Mouse (Mus musculus) cortical plate, adult 2 months (tissue): ENCODE data around the gene Usp21.

Source experiments
- CTCF ChIP-seq: fragments of 200-500 bp; IDR thresholded peaks from 2 replicates; pipeline ENCODE4 v1.5.1; 2011; ENCODE audit warnings: mild to moderate bottlenecking, control low read depth, low read length; ENCODE audit not compliant: insufficient read depth; ENCODE audit errors: extremely low read depth
- POLR2A ChIP-seq: fragments of 200-500 bp; IDR thresholded peaks from 2 replicates; pipeline ENCODE4 v1.6.1; 2011; ENCODE audit warnings: mild to moderate bottlenecking, low read length, control low read depth; ENCODE audit not compliant: insufficient read depth; ENCODE audit errors: extremely low read depth

DNA sequence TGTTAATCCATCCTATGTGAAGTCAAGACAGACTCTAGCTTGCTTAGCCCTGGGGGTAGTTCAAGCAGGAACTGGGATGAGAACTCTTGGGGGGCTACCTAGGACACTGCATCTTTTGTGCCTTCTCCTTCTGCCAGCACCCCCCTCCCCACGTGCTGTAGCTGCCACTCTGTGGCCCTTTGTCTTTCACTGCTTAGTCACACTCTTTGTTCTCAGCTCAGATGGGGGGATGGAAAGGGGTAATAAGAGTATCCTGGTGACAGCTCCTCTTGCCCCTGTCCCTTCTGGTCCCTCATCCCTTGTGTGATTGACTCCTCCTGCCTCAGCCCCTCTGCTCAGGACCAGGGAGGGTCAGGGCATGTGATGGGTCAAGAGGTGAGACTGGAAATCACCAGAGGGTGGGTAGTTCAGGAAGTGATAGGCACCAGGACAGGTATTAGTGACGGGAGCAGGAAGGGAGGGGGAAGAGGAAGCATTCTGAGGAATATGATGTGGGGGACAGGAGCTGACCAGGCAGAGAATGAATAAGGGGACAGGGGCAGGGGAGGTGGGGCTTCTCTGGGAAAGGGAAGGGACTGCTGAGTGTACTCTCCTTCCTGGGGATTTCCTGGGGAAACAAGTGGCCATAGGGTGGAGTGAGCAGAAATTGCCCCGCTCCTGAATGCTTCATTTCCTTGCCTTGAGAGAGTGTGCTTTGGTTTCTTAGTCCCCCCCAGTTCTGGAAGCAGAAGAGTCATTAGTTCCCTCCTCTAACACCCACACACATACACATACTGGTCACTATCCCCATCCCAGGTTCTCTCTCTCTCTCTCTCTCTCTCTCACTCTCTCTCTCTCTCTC is 39.2 kb downstream of the Usp21 start:
- no peak for TF ChIP-seq CTCF
- TF ChIP-seq POLR2A, result no peak
